Mouse (Mus musculus): ENCODE measurements at regions not wholly inside any gene's neighbourhood (a gene's known extent, or its start where the extent isn't known, plus 50 kb on each side); places are given as distances from the start of the nearest gene placed in this dataset.
"Not testable (repeated sequence)": the region's sequence is repeated elsewhere in the genome, so short reads cannot be mapped to it uniquely, and the experiment has no call there.

GRCm38 (mm10) chr15:16909396-16909795 is 180.8 kb downstream of the Cdh9 start:
- CTCF ChIA-PET: no interaction called here
- POLR2A ChIA-PET: no interaction called here

GRCm38 (mm10) chr15:16909941-16910340 is 181.4 kb downstream of the Cdh9 start:
- CTCF ChIA-PET, POLR2A ChIA-PET: not testable (repeated sequence)

- ChIA-PET POLR2A (interaction anchor here in 1 of 4 experiments (1.0 kb wide), 1 partner anchor 1030 kb away, joined by 3 read pairs; no protein-coding TSS in a partner anchor), CTCF (no interaction called here)
Measured at GRCm38 (mm10) chr15:16914966-16915569, 186.5 kb downstream of the Cdh9 start.

DNA sequence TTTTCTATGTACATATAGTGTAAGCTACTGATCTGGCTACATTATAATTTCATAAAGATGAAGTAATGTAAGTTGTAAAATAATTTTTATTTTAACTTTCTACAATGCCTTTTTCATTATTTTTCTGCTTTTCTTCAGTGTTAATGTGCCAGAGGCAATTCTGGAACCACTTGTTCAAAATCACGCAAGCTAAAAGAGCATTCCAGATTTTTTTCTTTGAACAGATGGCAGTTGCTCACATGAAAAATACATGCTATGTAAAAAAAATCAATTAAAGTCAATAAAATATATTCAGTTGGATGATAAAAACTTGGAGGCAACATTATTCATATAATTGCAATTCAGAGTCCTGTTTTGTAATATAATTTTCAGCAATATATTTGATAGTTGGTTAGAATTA is 194.7 kb downstream of the Cdh9 start:
- ChIA-PET CTCF (no interaction called here), POLR2A (no interaction called here)

- CTCF ChIA-PET: no interaction called here
- POLR2A ChIA-PET: no interaction called here
Measured at GRCm38 (mm10) chr15:16933137-16933677, 204.7 kb downstream of the Cdh9 start.

DNA sequence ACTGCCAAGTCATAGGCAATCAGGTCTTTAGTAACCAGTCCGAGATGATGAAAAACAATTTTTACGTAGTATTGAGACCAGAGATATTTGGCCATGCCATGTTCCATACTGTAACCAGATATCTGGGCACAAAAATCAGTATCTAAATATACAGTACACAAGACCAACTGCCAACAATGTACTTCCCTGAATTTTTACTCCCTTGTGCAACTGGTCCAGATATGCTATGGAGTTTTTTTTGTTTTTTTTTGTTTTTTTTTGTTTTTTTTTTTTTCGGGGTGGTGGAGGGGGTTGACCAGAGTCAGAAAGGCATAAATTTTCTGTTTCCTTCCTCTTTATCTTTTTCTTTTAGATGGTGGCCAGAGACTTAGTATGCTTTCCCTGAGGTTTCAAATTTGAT is 205.9 kb downstream of the Cdh9 start:
- POLR2A ChIA-PET: no interaction called here
- CTCF ChIA-PET: no interaction called here

GRCm38 (mm10) chr15:16975821-16976220 is 247.3 kb downstream of the Cdh9 start:
- POLR2A ChIA-PET, CTCF ChIA-PET: not testable (repeated sequence)

DNA sequence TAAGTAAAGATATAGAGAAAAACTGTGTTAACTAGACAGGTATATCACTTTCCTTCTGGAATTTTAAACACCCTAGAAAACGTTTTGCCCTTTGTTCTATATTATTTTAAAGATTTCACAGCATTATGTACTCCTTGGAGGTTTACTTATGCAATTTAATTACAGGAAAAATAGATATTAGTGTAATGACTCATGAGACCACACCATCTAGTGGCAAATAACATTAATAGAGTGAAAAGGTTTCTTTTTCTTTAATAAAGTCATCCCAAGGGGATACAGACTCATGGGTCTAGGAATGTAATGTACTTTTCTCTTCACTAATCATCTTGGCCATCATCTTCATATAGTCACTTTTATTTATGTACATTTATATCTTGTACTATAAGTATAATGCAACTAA is 262.3 kb downstream of the Cdh9 start:
- CTCF ChIA-PET: no interaction called here
- POLR2A ChIA-PET: no interaction called here

DNA sequence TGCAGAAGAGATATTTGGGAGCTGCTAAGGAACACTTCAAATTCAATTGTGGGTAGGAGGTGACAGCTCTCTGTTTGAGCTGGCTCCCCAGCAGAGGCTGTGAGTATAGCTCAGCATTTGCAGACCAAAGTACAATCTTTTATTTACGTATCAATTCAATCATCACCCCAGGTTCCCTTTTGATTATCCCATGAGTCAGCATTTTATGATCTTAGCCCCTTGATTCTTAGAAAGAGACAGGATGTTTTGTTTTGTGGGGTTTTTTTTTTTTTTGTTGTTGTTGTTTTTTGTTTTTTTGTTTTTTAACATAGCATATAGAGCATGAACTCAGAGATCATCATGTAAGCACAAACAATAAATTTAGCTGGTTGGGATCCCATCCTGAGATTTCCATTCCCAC is 267.1 kb downstream of the Cdh9 start:
- CTCF ChIA-PET: no interaction called here
- POLR2A ChIA-PET: no interaction called here

DNA sequence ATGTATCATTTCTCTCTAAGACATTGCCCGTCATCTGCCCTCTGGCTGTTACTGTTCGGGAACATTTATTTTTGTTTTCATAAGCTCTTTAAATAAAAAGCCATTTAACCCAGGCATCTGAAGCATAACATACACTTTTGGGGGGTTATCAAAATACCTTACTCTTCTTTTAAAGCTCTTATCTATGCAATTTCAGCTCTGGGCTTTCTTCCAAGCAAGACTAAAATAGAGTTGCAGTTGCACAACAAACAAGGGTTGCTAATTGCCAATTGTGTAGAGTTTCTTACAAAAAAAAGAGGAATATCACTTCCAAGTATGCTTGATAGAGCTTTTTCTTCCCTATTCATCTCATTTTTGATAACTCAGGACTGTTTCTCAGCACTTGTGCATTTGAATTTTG is 277.6 kb downstream of the Cdh9 start:
- CTCF ChIA-PET: no interaction called here
- POLR2A ChIA-PET: no interaction called here

GRCm38 (mm10) chr15:17007811-17008210 is 279.3 kb downstream of the Cdh9 start:
- ChIA-PET CTCF (no interaction called here), POLR2A (no interaction called here)

DNA sequence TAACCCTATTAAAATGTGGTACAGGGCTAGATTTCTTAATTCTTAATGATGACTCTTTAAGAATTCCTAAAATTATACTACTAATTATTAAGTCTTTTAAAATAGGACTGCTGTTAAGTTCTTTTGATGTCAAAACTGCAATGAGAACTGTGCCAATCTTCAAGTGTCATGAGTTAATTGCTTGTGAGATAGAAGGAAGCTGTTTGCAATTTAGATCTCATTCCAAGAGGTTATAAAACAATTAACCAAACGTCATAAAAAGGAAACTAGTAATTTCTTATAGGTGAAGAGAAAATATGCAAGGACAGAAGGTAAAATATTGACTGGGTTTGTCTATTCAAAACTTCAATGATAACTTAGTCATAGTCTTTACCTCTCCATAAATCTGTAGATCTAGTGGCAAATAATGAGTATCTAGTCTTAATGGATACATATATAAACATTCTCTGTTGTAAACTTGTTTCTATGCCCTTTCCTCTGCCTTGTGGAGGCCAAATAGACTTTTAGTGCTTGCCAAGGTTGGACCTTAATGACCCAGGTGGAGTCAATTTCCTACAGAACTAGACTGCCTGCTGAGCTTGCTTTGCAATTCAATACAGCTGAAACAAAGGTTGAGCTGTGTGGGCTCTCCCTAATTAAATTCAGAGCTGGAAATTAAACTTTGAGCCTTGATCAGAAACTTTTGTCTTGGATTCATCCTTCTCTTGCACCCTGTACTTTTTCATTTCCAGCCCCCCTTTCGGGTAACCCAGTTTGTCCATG is 320.5 kb downstream of the Cdh9 start:
- ChIA-PET CTCF (no interaction called here), POLR2A (no interaction called here)

DNA sequence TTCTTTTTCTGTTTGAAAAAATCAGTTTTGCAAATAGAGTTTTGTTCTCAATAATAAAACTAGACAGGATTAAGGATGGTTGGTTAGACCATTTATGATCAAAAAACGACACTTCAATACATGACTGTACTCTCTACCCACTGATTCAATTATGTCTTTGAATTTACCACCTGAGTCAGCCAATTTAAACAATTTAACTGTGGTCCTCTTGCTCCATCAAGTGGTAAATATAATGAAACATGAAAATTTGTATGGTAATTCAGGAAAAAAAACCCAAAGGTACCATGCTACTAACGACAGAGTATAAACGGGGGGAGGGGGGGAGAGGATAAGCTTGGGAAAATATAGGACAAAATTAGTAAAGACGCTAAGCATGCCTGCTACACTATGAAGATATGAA is 341.2 kb downstream of the Cdh9 start:
- POLR2A ChIA-PET: no interaction called here
- CTCF ChIA-PET: interaction anchor here in 1 of 4 experiments (0.6 kb wide), 1 partner anchor 1488 kb away, joined by 4 read pairs; no protein-coding TSS in a partner anchor

DNA sequence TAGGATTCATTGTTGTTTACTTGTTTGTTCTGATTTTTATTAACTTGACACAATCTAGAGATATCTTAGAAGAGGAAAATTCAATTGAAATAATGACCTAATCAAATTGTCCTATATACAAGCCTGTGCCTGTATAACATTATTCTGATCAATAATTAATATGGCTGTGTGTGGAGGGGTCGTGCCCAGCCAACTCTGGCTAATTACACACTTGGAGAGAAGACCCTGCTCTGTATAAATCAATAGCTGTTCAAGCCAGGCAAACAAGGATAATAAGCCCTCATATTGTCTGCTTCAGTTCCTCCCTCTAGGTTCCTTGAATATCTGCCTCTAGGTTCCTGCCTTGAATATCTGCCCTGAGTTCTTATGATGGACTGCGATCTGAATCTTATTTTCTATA is 355.5 kb downstream of the Cdh9 start:
- POLR2A ChIA-PET: interaction anchor here in 1 of 4 experiments (0.7 kb wide), 1 partner anchor 26 kb away, joined by 3 read pairs; no protein-coding TSS in a partner anchor
- CTCF ChIA-PET: no interaction called here

GRCm38 (mm10) chr15:17088644-17089228 is 360.2 kb downstream of the Cdh9 start:
- POLR2A ChIA-PET: no interaction called here
- CTCF ChIA-PET: no interaction called here

- CTCF ChIA-PET: no interaction called here
- POLR2A ChIA-PET: no interaction called here
Measured at GRCm38 (mm10) chr15:17098927-17099326, 370.4 kb downstream of the Cdh9 start.

DNA sequence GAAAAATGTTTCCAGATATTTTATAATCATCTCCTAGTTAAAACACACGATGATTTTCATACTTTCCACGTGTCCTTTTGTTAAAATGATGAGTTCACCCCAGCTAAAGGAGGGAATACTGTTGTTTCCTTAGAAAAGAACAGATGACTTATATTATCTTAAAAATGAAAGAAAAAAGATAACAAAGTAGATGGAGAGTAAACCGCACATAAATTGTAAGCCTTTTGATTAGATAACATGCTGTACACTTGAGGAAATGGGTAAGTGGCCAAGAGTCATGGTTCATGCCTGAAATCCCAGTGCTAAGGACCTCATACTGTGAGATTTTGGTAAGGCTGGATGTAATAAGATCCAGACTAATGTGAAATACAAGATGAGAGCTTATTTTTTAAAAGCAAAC is 372.6 kb downstream of the Cdh9 start:
- ChIA-PET CTCF (no interaction called here), POLR2A (no interaction called here)

- POLR2A ChIA-PET: no interaction called here
Measured at GRCm38 (mm10) chr15:17135721-17136120, 407.2 kb downstream of the Cdh9 start.

GRCm38 (mm10) chr15:17180164-17180563 is 451.6 kb downstream of the Cdh9 start:
- POLR2A ChIA-PET: no interaction called here

More at GRCm38 (mm10) chr15:17135721-17136120, 407.2 kb downstream of the Cdh9 start:
- CTCF ChIA-PET: no interaction called here

GRCm38 (mm10) chr15:17181358-17182022 is 452.9 kb downstream of the Cdh9 start:
- ChIA-PET POLR2A (no interaction called here), CTCF (no interaction called here)

More at GRCm38 (mm10) chr15:17180164-17180563, 451.6 kb downstream of the Cdh9 start:
- CTCF ChIA-PET: no interaction called here

GRCm38 (mm10) chr15:17195439-17195838 is 466.9 kb downstream of the Cdh9 start:
- ChIA-PET POLR2A (no interaction called here), CTCF (interaction anchor here in 1 of 4 experiments (0.6 kb wide), 1 partner anchor 364 kb away, joined by 3 read pairs; no protein-coding TSS in a partner anchor)

All from embryonic stem cell, embryonic (primary cell).